Mouse (Mus musculus) kidney, adult 8-10 months (tissue): ENCODE data around the gene Mief2.

Experiments used
- DNase-seq, 2 experiments: peaks; one replicate each; pipeline ENCODE4 v3.0.0; 2022

Mief2 gene

DNA sequence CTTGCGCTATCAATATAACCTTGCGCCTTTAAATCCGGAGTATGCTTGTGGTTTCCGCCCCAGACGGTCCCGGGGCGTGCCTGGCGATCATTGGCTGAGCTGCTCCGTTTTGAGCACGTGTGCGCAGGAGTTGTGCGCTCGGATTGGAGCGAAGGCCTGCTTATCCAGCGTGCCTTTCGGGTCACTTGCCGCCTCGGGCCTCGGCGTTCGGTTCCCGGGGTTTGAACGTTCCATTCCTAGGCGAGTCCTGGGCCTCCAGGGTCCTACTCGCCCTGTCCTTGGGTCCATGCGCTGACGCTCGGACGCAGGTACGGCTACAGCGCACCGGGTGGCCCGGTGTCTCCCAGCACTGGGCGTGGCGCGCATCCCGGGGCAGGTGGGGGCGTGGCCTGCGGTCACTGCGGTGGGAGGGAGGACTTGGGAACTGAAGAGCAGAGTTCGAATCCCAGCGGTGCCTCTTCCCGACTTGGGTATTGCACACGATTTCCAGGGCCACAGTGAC, at the start of gene Mief2:
Mief2 (plus strand) TSS at position 139 of the 502 bp plus-strand sequence.
- DNase-seq: peak; percentile 95 to 96

DNA sequence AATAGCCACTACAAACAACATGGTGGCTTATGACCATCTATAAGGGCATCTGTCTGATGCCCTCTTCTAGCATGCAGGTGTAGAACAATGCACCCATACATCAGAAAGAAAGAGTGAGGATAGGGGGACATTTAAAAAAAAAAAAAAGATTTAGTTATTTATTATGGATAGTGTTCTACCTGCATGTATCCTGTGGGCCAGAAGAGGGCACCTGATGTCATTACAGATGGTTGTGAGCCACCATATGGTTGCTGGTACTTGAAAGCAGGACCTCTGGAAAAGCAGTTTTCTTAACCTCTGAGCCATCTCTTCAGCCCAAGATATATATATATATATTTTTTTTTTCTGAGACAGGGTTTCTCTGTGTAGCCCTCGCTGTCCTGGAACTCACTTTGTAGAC, 32.0 kb upstream of the Mief2 start:
- DNase-seq: peak in 1 of 2 experiments; percentile 7

DNA sequence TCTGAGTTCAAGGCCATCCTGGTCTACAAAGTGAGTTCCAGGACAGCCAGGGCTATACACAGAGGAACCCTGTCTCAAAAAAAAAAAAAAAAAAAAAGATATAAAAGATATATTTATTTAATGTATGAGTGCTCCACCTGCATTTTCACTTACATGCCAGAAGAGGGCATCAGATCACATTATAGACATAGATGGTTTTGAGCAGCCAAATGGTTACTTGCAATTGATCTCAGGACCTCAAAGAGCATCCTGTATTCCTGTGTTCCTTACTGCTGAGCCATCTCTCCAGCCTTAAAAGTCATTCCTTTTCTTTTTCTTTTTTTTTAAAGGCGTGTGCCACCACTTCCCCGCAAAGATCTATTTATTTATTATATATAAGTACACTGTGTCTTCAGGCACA, 30.6 kb upstream of the Mief2 start:
- no peak for DNase-seq

DNA sequence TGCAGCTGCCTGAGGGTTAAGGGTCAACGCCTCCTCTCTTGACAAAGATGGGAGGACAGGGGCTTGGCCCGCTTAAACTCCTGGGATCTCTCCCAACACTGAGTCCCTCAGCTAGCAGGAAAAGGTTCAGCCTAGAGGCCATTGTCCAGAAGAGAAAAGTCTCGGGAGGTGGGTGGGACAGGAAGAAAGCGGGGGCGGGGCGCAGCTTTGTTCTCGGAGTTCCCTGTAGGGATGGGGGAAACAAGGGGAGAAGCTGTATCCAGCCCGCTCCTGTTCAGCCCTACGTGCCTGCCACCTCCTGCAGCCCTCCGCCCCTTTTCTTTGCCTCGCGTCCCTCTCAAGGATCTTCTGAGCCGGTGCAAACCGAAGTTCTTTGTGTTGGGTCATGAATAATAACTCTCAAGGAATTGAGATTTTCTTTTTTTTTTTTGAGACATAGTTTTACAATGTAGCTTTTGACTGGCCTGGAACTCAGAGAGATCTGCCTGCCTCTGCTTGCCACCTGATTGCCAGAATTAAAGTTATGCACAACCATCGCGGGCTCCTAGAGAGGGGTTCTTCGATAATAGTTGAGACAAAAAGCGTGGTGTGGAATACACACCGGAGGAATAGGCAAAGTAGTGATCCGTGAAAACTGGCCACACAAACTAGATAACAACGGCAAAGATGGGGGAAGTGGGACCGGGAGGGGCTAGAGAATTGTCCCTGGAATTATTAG, 29.2 kb upstream of the Mief2 start:
- DNase-seq: peak; percentile 56 to 67

DNA sequence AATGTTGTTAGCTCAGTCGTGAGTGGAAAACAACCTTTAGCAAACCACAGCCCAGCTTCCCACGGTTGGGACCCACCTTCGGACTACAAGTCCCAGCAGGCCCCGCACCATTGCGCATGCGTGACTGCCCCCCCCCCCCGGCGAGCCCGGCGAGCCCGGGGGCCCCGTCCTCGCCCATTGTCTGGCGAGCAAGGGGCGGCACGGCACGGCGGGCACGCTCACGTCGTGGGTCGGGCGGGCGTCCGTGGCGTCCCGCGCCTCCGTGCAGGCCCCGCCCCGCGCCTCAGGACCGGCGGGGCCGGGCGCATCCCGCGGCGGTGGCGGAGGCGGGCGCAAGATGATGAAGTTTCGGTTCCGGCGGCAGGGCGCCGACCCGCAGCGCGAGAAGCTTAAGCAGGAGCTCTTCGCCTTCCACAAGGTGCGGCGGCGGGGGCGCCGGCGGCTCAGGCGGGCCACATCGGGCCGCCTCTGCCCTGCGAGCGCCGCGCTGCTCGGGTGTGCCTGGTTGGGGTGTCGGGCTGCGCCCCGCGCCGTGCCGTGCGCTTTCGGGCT, 28.6 kb upstream of the Mief2 start, which contains the start of gene Llgl1:
Llgl1 (plus strand) TSS at position 200 of the 552 bp plus-strand sequence.
- DNase-seq: peak; percentile 76

DNA sequence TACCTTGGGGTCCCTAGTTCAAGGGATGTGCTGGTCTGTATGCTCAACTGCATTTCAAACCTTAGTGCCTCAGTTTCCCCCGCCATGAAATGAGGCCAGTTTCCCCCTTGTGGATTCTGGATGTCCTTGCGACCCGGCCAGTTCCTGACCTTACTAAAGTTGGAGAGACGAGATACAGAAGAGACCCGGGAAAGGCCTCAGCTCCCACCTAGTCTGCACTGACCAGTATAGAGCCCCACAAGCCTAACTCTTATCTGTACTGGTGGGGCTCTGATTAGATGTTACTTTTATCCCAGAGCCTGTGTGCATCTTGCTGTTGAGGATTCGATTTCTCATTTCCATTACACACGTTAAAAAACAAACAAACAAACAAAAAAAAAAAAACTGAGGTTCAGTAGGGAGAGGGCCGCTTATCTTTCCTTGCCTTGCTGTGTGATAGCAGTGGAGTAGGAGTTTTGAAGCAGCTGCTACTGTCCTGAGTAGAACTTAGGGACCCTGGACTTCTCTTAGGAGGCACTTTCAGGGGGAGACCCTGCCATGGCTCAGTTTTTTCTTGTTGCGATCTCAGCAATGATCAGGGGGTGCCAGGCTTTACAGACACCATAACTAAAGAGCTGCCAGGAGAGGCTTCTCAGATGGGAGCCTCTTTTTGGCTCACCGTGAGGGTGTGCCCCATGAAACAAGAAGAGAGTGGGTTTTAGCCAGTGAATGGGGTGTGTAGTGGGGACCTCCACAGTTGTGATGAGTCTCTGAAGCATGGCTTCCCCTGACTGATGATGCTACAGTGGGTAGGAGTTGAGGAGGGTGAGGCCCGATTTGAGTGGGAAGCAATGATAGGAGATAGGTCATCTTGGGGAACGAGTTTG, 27.6 kb upstream of the Mief2 start:
- DNase-seq: no peak

DNA sequence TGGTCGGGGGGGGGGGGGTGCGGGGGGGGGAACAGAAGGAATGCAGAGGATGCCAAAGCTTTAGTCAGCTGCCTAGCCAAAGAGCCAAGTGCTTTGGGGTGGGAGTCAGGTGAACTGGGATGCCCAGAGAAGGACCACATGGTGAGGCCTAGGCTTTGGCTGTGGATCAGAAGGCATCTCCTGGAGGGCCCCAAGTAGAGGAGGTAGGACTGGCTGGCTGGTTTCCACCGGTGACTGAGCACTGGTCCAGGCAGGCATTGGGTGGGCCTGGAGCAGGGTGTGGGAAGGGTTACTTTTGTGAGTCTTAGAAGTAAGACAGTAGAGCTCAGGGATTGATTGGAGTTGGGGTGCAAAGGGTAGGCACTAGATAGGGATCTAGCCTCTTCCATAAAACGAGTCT, 26.6 kb upstream of the Mief2 start:
- no peak for DNase-seq

DNA sequence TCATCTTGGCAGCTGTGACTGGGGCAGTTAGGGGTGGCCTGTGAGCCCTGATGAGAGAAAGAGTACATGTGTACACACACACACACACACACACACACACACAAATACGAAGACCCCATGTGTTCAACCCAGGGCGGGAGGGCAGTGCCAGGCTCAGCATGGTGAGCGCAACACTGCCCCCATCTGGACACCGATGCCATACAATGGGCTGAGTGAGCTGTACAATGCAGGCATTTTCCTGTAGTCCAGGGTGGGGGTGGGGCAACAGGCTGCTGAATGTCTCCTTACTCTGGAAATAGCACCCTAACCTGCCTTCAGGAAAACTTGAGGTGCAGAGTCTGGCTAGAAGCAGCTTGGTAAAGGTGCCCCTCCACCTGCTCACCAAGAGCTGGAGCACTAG, 25.1 kb upstream of the Mief2 start:
- peak in 1 of 2 experiments; percentile 60 for DNase-seq

DNA sequence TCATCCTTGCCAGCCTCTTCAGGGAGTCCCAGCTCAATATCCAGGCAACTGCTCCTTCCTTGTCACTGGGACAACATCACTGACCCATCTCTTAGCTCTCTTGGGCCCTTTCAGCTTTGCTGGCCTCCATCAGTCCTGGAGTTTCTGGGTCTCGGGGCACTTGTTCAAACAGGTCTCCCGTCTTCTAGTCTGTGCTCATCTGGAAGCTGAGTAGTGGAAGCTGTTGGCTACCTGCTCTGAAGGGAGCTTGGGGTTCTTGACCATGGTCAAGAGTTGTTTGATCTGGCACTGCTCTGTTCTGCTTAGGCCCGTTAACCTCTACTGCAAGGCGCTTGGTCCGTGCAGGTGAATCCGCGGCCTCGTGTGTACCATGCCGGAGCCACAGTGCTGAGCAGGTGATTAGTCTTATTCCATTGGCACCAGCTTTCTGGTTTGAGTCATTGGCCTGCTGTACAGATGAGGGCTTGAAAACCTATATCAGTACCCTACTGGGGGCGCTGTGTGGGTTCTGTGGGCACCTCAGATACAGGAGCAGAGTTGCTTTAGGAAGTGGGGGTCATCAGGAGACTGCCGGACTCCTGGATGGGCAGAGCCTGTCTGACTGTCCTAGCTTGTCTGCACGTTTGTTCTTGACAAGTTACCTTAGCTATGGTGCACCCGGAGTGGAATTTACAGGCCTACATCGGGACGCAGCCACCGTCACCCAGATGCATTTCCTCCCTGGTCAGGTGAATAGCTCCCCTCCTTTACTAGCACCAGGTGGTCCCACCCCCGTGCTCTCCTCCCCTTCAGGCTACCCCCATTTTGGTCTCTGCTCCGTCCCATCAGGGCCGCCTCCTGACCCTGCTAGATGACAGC, 23.9 kb upstream of the Mief2 start:
- no peak for DNase-seq

DNA sequence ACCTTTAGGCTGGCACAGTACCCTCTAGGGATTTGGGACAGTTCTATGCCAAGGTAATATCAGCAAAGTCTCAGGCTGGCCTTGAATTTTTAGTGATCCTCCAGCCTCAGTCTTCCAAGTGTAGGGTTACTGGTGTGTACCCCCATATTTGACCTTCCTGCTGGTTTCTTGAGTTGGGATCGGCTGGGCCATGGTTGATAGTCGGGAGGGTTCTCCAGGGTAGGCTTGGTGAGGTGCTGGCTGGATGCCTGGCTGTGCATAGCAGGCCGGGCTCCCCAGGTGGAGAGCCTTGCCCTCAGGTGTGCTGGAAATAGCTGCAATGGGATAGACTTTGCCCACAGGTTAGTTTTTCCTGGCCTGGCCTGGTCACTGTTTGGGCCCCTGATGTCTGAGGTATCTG, 22.9 kb upstream of the Mief2 start:
- no peak for DNase-seq

DNA sequence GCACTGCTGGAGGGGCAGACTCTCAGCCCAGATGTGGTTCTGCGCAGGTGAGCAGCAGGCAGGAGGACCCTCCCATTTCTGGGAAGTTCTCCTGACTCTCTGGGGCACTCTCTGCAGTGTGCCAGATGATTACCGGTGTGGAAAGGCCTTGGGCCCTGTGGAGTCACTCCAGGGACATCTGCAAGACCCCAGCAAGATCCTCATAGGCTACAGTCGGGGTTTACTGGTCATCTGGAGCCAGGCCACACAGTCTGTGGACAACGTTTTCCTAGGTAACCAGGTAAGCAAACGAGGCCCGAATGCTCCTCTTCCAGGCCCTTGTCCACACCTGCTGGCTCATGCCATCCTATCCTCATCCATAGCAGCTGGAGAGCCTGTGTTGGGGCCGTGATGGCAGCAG, 22.1 kb upstream of the Mief2 start:
- no peak for DNase-seq

DNA sequence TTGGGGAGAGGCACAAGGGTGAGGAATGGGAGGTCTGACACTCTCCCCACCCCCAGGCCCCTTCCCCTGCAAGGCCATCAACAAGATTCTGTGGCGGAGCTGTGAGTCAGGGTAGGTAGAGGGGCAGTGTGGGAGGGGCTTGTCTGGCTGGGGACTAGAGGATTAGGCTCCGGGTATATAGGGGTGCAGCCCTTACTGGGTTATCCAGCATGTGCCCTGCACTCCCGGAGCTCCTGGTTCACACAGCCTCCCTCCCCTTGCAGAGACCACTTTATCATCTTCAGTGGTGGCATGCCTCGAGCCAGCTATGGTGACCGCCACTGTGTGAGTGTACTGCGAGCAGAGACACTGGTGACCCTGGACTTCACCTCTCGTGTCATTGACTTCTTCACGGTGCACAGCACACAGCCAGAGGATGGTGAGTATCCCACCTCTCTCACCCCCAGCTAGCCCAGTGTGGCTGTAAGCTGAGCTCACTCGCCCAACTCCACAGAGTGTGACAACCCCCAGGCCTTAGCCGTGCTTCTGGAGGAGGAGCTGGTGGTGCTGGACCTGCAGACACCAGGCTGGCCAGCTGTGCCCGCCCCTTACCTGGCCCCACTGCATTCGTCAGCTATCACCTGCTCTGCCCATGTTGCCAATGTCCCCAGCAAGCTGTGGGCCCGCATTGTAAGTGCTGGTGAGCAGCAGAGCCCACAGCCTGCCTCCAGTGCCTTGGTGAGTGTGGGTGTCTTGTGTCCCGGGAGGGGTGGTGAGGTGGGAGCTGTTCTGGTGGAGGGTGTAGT, 21.3 kb upstream of the Mief2 start:
- DNase-seq: no peak

DNA sequence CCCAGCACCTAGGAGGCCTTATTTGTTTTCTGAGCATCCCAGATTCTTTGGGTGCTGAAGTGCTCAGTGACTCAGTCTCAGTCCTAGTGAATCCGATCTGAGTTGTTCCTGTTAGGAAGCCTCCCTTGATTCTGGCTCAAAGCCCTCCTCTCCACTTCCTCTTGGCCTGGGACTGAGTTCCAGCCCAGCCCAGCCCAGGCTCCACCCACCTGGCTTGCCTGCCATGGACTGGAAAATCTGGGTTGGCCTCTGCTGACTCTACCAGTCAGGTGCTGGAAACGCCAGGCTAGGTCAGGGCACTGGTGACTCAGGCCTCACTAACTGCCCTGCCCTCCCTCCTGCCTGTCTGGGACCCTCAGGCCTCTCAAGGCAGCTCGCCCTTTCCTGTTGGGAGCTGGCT, 20.5 kb upstream of the Mief2 start:
- peak; percentile 93 to 94 for DNase-seq

DNA sequence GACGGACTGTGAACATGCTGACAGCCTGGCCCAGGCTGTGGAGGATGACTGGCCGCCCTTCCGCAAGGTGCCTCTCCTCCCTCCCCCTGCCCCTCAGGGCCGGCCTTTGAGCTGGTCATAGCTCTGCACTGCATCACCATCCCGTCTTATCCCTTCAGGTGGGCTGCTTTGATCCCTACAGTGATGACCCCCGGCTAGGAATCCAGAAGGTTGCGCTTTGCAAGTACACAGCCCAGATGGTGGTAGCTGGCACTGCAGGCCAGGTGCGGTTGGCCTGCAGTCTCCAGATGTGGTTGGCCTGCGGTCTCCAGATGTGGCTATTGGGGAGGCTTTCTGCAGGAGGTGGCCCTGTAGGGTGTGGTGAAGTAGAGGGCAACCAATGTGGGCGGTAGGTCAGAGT, 19.6 kb upstream of the Mief2 start:
- no peak for DNase-seq

DNA sequence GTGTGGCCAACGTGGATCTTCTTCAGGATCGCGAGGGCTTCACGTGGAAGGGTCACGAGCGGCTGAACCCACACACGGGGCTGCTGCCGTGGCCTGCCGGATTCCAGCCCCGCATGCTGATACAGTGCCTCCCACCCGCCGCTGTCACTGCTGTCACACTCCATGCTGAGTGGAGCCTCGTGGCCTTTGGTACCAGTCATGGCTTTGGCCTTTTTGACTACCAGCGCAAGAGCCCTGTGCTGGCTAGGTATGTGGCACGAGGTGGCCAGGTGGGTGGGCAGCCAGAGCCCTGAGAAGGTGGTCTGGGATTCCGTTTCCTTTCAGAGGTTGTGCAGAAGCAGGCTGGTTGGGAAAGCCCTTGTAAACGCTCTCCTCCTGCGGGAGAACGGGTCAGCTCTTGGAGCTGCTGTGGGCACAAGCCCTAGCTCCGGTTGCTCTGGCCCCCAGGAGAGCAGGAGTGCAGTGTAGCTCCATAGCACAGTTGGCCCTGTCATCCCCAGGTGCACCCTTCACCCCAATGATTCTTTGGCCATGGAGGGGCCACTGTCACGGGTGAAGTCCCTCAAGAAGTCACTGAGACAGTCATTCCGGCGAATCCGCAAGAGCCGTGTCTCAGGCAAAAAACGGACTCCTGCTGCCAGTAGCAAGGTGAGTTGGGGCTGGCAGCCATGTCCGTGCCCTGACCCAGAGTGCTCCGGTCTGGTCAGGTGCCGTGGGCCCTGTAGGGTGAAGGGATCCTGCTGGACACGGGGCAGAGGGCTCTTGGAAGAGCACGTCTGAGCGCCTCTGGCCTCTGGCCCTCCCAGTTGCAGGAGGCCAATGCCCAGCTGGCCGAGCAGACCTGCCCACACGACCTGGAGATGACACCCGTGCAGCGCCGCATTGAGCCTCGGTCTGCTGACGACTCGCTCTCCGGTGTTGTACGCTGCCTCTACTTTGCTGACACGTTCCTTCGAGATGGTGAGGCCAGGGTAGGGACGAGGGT, 18.4 kb upstream of the Mief2 start:
- DNase-seq: no peak

DNA sequence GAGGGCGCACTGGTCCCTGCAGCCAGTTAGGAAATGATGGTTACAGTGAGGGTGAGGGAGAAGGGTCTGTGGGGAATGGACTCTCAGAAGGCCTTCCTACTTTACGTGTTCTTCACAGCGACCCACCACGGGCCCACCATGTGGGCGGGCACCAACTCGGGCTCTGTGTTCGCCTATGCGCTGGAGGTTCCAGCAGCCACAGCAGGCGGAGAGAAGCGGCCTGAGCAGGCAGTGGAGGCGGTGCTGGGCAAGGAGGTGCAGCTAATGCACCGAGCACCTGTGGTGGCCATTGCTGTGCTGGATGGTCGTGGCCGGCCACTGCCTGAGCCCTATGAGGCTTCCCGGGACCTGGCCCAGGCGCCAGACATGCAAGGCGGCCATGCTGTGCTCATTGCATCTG, 17.0 kb upstream of the Mief2 start:
- no peak for DNase-seq

DNA sequence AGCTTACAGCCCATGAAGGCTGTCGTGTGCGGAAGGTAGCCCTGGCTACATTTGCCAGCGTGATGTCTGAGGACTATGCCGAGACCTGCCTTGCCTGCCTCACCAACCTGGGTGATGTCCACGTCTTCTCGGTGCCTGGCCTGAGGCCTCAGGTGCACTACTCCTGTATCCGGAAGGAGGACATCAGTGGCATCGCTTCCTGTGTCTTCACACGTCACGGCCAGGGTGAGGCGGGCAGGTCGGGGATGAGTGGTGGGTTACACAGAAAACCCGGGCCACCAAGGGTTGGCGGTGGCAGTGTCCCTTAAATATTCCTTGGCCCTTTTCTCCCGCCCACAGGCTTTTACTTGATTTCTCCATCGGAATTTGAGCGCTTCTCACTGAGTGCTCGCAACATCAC, 16.2 kb upstream of the Mief2 start:
- DNase-seq: no peak

DNA sequence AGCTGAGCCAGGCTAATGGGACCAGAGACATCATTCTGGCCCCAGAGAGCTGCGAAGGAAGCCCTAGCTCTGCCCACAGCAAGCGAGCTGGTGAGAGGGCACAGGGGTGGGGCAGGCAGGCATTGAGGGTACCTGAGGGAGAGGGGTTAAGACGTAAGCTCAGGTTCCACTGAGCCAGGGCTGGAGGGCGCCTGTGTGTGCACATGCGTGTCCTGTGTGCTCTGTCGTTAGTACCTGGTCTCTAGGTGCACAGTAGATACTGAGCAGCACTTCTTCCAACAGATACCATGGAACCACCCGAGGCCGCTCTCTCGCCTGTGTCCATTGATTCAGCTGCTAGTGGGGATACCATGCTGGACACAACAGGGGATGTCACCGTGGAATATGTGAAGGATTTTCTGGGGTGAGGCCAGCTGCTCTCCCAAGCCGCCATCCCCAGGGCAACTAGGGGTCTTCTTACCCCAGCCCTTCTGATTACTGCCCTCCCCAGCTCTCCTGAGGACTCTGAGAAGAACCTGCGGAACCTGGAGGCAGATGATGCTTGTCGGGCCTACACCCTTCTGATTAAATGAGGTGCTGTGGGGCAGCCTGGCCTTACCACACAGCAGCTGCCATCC, 15.5 kb upstream of the Mief2 start:
- DNase-seq: no peak

DNA sequence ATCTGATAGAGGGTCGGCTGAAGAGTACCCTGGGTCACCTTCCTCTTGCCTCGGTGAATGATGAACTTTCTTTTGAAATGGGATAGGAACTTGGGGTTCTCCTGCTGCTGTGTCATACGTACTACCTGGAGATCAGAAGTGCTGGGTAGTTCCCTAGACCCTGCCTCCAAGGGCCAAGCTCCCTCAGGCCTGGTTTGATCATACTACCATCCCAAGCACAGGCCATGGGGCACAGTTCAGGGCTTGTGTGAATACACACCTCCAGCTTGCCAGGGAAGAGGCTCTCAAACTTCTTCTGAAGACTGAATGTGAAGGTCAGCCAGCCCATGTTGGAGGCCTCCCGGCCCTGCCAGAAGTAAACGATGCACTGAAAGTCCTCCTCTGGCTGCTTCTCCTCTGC, 12.4 kb upstream of the Mief2 start:
- no peak for DNase-seq

DNA sequence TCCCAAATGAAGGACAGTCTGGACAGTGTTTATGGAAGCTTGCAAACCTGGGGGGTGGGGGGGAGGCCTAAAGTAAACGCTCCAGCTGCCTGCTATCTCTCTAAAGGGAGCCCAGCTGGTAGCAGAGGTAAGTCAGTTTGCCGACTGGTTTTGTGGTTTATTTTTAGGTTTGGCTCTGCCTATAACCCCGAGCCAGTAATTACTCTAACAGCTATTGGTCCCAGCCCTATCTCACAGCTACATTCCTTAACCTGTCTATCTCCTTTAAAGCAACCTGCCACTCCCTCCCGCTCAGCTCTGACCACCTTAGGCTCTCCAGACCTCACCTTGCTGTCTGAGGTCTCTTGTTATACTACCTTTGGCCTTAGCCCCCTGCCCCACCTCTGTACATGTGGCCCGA, 8.9 kb upstream of the Mief2 start:
- no peak for DNase-seq
